Mouse (Mus musculus): ENCODE results near the gene Fam163b. TPM values are rescaled to one million over a fixed set of nuclear protein-coding genes. Genes with fewer than 3 reads are reported as not detected.

Gene Fam163b
- polyA plus RNA-seq, 1 experiment from 2014 or later: 0.16 TPM

DNA sequence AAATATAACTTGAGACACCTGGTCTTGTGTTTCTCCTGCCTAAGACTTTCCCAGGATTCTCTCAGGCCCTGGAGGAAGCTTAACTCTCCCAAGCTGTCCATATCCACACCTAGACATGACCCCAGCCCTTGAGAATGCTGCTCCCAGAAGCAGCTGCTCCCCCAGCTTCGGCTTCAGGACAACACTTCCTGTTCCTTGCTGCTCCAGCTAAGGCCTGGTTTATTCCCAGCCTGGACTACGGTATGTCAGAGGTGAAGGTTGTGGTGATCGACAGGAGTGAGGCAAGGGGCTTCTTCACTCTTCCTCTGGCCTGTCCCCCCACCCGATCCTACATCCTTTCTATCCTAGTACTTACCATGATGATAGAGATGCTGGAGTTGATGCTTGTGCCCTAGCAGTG, 68.9 kb downstream of the Fam163b start:
- no peak for ATAC-seq
- 62% methylated on average over 4 of the region's 4 CpGs for WGBS
- H3K27ac ChIP-seq (ENCODE audit: low read length): no peak overlapping the region
- H3K4me1 ChIP-seq (ENCODE audit: control insufficient read depth, insufficient read depth, low read length): peaks cover 9% of the 10 kb centered on the region
- H3K4me3 ChIP-seq (ENCODE audit: low read length): no peak overlapping the region
- H3K27me3 ChIP-seq (replicated peaks; ENCODE audit: control insufficient read depth, insufficient read depth, low read length): no peaks in the 10 kb centered on the region
- no peak overlapping the region for H3K4me2 ChIP-seq (ENCODE audit: low read depth, low read length)
- no peak overlapping the region for H3K9ac ChIP-seq (ENCODE audit: low read depth, low read length)
- H3K9me3 ChIP-seq (ENCODE audit: control insufficient read depth, low read length): no peaks in the 10 kb centered on the region
- no peaks in the 10 kb centered on the region for H3K36me3 ChIP-seq (ENCODE audit: control insufficient read depth, insufficient read depth, low read length)

GRCm38 (mm10) chr2:27071978-27072377, 70.3 kb downstream of the Fam163b start, which contains the start of gene Mymk:
Gene Mymk (minus strand): TSS chr2:27072179.
- Histone ChIP-seq H3K27ac (ENCODE audit: low read length) (no peak within 1 kb of the TSS), H3K36me3 (ENCODE audit: control insufficient read depth, insufficient read depth, low read length) (no peaks in the 10 kb centered on the region), H3K4me3 (ENCODE audit: low read length) (no peak within 1 kb of the TSS), H3K4me2 (ENCODE audit: low read depth, low read length) (no peak within 1 kb of the TSS), H3K27me3 (replicated peaks; ENCODE audit: control insufficient read depth, insufficient read depth, low read length) (no peaks in the 10 kb centered on the region), H3K9ac (ENCODE audit: low read depth, low read length) (no peak within 1 kb of the TSS), H3K9me3 (ENCODE audit: control insufficient read depth, low read length) (no peaks in the 10 kb centered on the region), H3K4me1 (ENCODE audit: control insufficient read depth, insufficient read depth, low read length) (peaks cover 9% of the 10 kb centered on the region)
- WGBS: 76% methylated on average over 2 of the region's 2 CpGs
- no peak for ATAC-seq

DNA sequence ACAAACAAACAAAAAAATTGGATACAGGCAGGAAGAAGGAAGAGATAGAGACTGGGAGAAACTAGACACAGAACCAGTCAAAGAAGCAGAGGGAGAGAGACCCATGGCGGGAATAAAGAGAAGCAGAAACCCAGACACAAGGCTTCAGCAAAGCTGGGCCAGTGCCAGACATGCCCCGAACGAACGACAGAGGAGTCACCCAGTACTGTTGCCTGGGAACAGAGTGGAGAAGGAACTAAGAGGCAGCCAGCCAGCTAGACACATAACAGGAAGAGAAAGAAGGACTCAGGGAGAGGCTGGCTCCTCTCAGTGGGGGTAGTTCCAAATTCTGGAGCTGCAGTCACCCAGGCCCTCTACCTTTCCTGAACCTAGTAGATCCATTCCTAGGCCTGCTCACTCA, 71.2 kb downstream of the Fam163b start:
- peak; percentile 65 for ATAC-seq
- Histone ChIP-seq H3K9ac (ENCODE audit: low read depth, low read length) (no peak overlapping the region), H3K4me2 (ENCODE audit: low read depth, low read length) (no peak overlapping the region), H3K4me3 (ENCODE audit: low read length) (no peak overlapping the region), H3K4me1 (ENCODE audit: control insufficient read depth, insufficient read depth, low read length) (peaks cover 9% of the 10 kb centered on the region), H3K36me3 (ENCODE audit: control insufficient read depth, insufficient read depth, low read length) (no peaks in the 10 kb centered on the region), H3K27ac (ENCODE audit: low read length) (no peak overlapping the region), H3K27me3 (replicated peaks; ENCODE audit: control insufficient read depth, insufficient read depth, low read length) (no peaks in the 10 kb centered on the region), H3K9me3 (ENCODE audit: control insufficient read depth, low read length) (no peaks in the 10 kb centered on the region)
- WGBS: 23% methylated on average over 4 of the region's 4 CpGs

DNA sequence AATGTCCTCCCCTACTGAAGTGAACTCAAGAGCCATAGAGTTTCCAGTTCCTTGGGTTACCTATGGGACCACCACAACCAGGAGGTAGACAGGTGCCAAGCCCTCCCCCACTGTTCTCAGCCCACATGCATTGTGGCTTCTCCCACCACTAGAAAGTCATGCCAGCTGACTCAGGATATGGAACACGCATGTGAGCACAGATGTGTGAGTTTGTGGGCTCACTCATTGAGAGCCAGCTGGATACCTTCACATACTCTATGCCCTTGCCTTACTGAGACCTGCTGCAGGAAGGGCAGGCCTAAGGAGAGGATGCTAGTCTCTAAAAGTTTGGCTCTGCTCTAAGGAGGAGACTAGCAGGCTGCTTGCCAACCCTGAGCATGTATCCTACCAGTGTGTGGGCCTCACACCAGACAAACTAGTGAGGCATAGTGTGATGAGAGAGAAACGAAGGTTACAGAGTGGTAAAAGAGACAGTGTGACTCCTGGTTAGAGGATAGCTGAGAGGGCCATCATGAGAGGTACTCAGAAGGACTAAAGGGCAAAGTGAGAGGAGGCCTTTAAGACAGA, 72.0 kb downstream of the Fam163b start:
- H3K9ac ChIP-seq (ENCODE audit: low read depth, low read length): no peak overlapping the region
- H3K27ac ChIP-seq (ENCODE audit: low read length): no peak overlapping the region
- no peak for ATAC-seq
- H3K27me3 ChIP-seq (replicated peaks; ENCODE audit: control insufficient read depth, insufficient read depth, low read length): no peaks in the 10 kb centered on the region
- H3K4me1 ChIP-seq (ENCODE audit: control insufficient read depth, insufficient read depth, low read length): peaks cover 9% of the 10 kb centered on the region
- no peaks in the 10 kb centered on the region for H3K36me3 ChIP-seq (ENCODE audit: control insufficient read depth, insufficient read depth, low read length)
- 83% methylated on average over 2 of the region's 2 CpGs for WGBS
- H3K4me2 ChIP-seq (ENCODE audit: low read depth, low read length): no peak overlapping the region
- no peak overlapping the region for H3K4me3 ChIP-seq (ENCODE audit: low read length)
- no peaks in the 10 kb centered on the region for H3K9me3 ChIP-seq (ENCODE audit: control insufficient read depth, low read length)

DNA sequence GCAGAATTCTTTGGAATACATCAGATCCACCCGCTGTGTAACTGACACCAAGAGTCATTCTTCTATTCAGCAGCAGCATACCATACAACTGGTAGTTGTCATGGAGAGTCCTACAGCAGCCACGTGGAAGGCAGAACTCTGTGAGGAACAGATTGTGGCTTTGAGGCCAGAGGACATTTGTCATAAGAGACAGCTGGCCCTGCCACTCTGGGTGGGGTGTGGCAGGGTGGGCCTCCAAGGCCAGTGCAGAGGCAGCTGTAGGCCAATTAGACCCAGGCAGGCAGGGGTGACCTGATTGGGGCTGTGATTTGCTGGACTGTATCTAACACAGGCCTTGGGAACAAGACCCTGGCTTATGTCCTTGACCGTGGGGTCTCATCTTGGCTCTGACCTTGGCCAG, 72.6 kb downstream of the Fam163b start:
- H3K4me1 ChIP-seq (ENCODE audit: control insufficient read depth, insufficient read depth, low read length): peaks cover 9% of the 10 kb centered on the region
- H3K27ac ChIP-seq (ENCODE audit: low read length): no peak overlapping the region
- H3K9me3 ChIP-seq (ENCODE audit: control insufficient read depth, low read length): no peaks in the 10 kb centered on the region
- no peak overlapping the region for H3K4me3 ChIP-seq (ENCODE audit: low read length)
- H3K27me3 ChIP-seq (replicated peaks; ENCODE audit: control insufficient read depth, insufficient read depth, low read length): no peaks in the 10 kb centered on the region
- no peak overlapping the region for H3K4me2 ChIP-seq (ENCODE audit: low read depth, low read length)
- H3K9ac ChIP-seq (ENCODE audit: low read depth, low read length): no peak overlapping the region
- H3K36me3 ChIP-seq (ENCODE audit: control insufficient read depth, insufficient read depth, low read length): no peaks in the 10 kb centered on the region
- ATAC-seq: no peak
- 57% methylated on average over 3 of the region's 3 CpGs for WGBS

GRCm38 (mm10) chr2:27067996-27068395, 74.3 kb downstream of the Fam163b start:
- no peak overlapping the region for H3K9ac ChIP-seq (ENCODE audit: low read depth, low read length)
- WGBS: 39% methylated on average over 2 of the region's 2 CpGs

DNA sequence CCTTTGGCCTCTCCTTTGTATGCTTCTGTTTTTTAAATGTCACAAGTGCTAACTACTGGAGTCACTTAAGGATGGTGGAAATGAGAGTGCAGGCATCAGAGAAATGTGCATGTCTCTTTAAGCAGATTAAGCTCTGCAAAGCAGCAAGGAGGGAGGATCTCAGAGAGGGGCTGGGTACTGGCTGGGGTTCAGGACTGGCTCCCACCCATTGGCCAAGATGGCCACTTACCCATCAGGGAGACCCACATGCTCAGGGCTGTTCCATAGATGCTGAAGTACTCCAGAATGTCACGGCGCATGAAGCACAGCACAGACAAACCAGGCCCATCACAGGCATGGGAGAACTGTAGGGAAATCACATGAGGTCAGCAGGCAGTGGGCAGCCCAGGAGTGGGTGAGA, 75.2 kb downstream of the Fam163b start:
- Histone ChIP-seq H3K4me3 (ENCODE audit: low read length) (no peak overlapping the region), H3K9me3 (ENCODE audit: control insufficient read depth, low read length) (no peaks in the 10 kb centered on the region), H3K4me2 (ENCODE audit: low read depth, low read length) (no peak overlapping the region), H3K36me3 (ENCODE audit: control insufficient read depth, insufficient read depth, low read length) (no peaks in the 10 kb centered on the region), H3K9ac (ENCODE audit: low read depth, low read length) (no peak overlapping the region), H3K27me3 (replicated peaks; ENCODE audit: control insufficient read depth, insufficient read depth, low read length) (no peaks in the 10 kb centered on the region), H3K4me1 (ENCODE audit: control insufficient read depth, insufficient read depth, low read length) (peaks cover 9% of the 10 kb centered on the region), H3K27ac (ENCODE audit: low read length) (no peak overlapping the region)
- ATAC-seq: no peak
- 88% methylated on average over 2 of the region's 2 CpGs for WGBS

More at GRCm38 (mm10) chr2:27067996-27068395, 74.3 kb downstream of the Fam163b start:
- no peak for ATAC-seq
- H3K27me3 ChIP-seq (replicated peaks; ENCODE audit: control insufficient read depth, insufficient read depth, low read length): no peaks in the 10 kb centered on the region
- H3K4me1 ChIP-seq (ENCODE audit: control insufficient read depth, insufficient read depth, low read length): peaks cover 9% of the 10 kb centered on the region
- no peak overlapping the region for H3K27ac ChIP-seq (ENCODE audit: low read length)
- no peak overlapping the region for H3K4me2 ChIP-seq (ENCODE audit: low read depth, low read length)
- no peak overlapping the region for H3K4me3 ChIP-seq (ENCODE audit: low read length)
- no peaks in the 10 kb centered on the region for H3K9me3 ChIP-seq (ENCODE audit: control insufficient read depth, low read length)
- no peaks in the 10 kb centered on the region for H3K36me3 ChIP-seq (ENCODE audit: control insufficient read depth, insufficient read depth, low read length)

Other genes with a start within 250 kb of the Fam163b start
- gene Surf6, start 239.6 kb downstream of the Fam163b start, polyA plus RNA-seq (2015; fragmentation: Nextera tagmentation; extraction: Ambion mirVana): 21.0 and 23.3 TPM in 2 replicates
- gene Med22, start 231.8 kb downstream of the Fam163b start, polyA plus RNA-seq (2015; fragmentation: Nextera tagmentation; extraction: Ambion mirVana): 36.1 and 39.4 TPM in 2 replicates
- gene Rpl7a, start 231.7 kb downstream of the Fam163b start, polyA plus RNA-seq (2015; fragmentation: Nextera tagmentation; extraction: Ambion mirVana): 575 and 620 TPM in 2 replicates
- gene Surf2, start 226.1 kb downstream of the Fam163b start, polyA plus RNA-seq (2015; fragmentation: Nextera tagmentation; extraction: Ambion mirVana): 41.9 and 45.9 TPM in 2 replicates
- 76.1 and 83.5 TPM in 2 replicates for gene Surf1, start 226.0 kb downstream of the Fam163b start, polyA plus RNA-seq (2015; fragmentation: Nextera tagmentation; extraction: Ambion mirVana)
- gene Surf4, start 208.6 kb downstream of the Fam163b start, polyA plus RNA-seq (2015; fragmentation: Nextera tagmentation; extraction: Ambion mirVana): 269 and 299 TPM in 2 replicates
- gene Stkld1, start 208.4 kb downstream of the Fam163b start, polyA plus RNA-seq (2015; fragmentation: Nextera tagmentation; extraction: Ambion mirVana): 0.06 TPM in 1 of 2 replicates, not detected in the other
- gene Rexo4, start 178.1 kb downstream of the Fam163b start, polyA plus RNA-seq (2015; fragmentation: Nextera tagmentation; extraction: Ambion mirVana): 46.8 and 47.7 TPM in 2 replicates
- 0.33 and 0.34 TPM in 2 replicates for gene Adamts13, start 169.1 kb downstream of the Fam163b start, polyA plus RNA-seq (2015; fragmentation: Nextera tagmentation; extraction: Ambion mirVana)
- gene Cacfd1, start 132.6 kb downstream of the Fam163b start, polyA plus RNA-seq (2015; fragmentation: Nextera tagmentation; extraction: Ambion mirVana): 52.9 and 54.3 TPM in 2 replicates
- 0.84 and 1.0 TPM in 2 replicates for gene Slc2a6, start 114.5 kb downstream of the Fam163b start, polyA plus RNA-seq (2015; fragmentation: Nextera tagmentation; extraction: Ambion mirVana)
- 0.12 and 0.22 TPM in 2 replicates for gene Mymk, start 70.3 kb downstream of the Fam163b start, polyA plus RNA-seq (2015; fragmentation: Nextera tagmentation; extraction: Ambion mirVana)
- gene Adamtsl2, start 63.1 kb downstream of the Fam163b start, polyA plus RNA-seq (2015; fragmentation: Nextera tagmentation; extraction: Ambion mirVana): 1.7 and 2.1 TPM in 2 replicates
- 1.0 and 1.4 TPM in 2 replicates for gene Dbh, start 22.7 kb upstream of the Fam163b start, polyA plus RNA-seq (2015; fragmentation: Nextera tagmentation; extraction: Ambion mirVana)
- gene Sardh, start 105.8 kb upstream of the Fam163b start, polyA plus RNA-seq (2015; fragmentation: Nextera tagmentation; extraction: Ambion mirVana): 9.5 and 10.1 TPM in 2 replicates